Mouse (Mus musculus) embryonic fibroblast, embryonic 13.5 days (primary cell): ENCODE measurements around the gene 2810408A11Rik.

Source experiments
- CTCF ChIP-seq: IDR thresholded peaks from 2 replicates; pipeline ENCODE4 v1.5.1; 2011; ENCODE audit warnings: mild to moderate bottlenecking, control low read depth, low read length, moderate library complexity, borderline replicate concordance; ENCODE audit not compliant: insufficient read depth
- POLR2A ChIP-seq: IDR thresholded peaks from 2 replicates; pipeline ENCODE4 v1.6.1; 2011; ENCODE audit warnings: low read depth, mild to moderate bottlenecking, control low read depth, low read length, moderate library complexity

DNA sequence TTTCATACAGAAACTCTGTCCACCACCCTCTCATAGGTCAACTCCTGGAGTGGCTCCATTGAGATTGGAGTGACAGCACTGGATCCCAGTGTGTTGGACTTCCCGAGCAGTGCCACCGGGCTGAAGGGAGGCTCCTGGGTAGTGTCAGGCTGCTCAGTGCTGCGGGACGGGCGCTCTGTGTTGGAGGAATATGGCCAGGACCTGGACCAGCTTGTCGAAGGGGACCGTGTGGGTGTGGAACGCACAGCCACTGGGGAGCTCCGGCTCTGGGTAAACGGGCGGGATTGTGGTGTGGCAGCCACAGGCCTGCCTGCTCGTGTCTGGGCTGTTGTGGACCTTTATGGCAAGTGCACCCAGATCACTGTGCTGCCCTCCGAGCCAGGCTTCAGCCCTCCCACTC is 2.2 kb upstream of the 2810408A11Rik start:
- TF ChIP-seq POLR2A, result no peak
- no peak for TF ChIP-seq CTCF
